Mouse (Mus musculus) c-Kit-positive CD71-positive TER-119-negative erythroid progenitor cells, embryonic 14.5 days (primary cell): ENCODE results near the gene Wsb1.

Experiments used
- DNase-seq: peaks from one replicate; pipeline ENCODE4 v3.0.0-alpha.2; 2013; ENCODE audit warnings: low read depth

Gene Wsb1

GRCm38 (mm10) chr11:79215539-79215938, 38.9 kb downstream of the Wsb1 start:
- DNase-seq, result no peak

GRCm38 (mm10) chr11:79214015-79214418, 40.5 kb downstream of the Wsb1 start:
- DNase-seq, result peak; percentile 50

GRCm38 (mm10) chr11:79209882-79210471, 44.5 kb downstream of the Wsb1 start:
- no peak for DNase-seq

GRCm38 (mm10) chr11:79209113-79209512, 45.4 kb downstream of the Wsb1 start:
- no peak for DNase-seq

GRCm38 (mm10) chr11:79208462-79208861, 46.0 kb downstream of the Wsb1 start:
- DNase-seq, result no peak

GRCm38 (mm10) chr11:79207691-79208090, 46.8 kb downstream of the Wsb1 start:
- DNase-seq, result no peak

GRCm38 (mm10) chr11:79204444-79204843, 50.0 kb downstream of the Wsb1 start:
- DNase-seq, result no peak

GRCm38 (mm10) chr11:79200502-79200901, 54.0 kb downstream of the Wsb1 start:
- no peak for DNase-seq

- no peak for DNase-seq
Measured at GRCm38 (mm10) chr11:79198562-79198961, 55.9 kb downstream of the Wsb1 start.

GRCm38 (mm10) chr11:79197846-79198235, 56.6 kb downstream of the Wsb1 start:
- no peak for DNase-seq

- DNase-seq, result no peak
Measured at GRCm38 (mm10) chr11:79196876-79197845, 57.3 kb downstream of the Wsb1 start.

- no peak for DNase-seq
Measured at GRCm38 (mm10) chr11:79196196-79196869, 58.1 kb downstream of the Wsb1 start.

GRCm38 (mm10) chr11:79192176-79192575, 62.3 kb downstream of the Wsb1 start:
- peak; percentile 21 for DNase-seq

GRCm38 (mm10) chr11:79191214-79191613, 63.3 kb downstream of the Wsb1 start:
- no peak for DNase-seq

- no peak for DNase-seq
Measured at GRCm38 (mm10) chr11:79190257-79190656, 64.2 kb downstream of the Wsb1 start.
